Mouse (Mus musculus): Measurements from ENCODE around the gene Olfr507. TPM values are rescaled to one million over a fixed set of nuclear protein-coding genes. Genes with fewer than 3 reads are reported as not detected.

Olfr507 gene
- polyA plus RNA-seq (2012; rRNA removed) = not detected in 2 replicates

GRCm38 (mm10) chr7:108621514-108621913, at the start of gene Olfr507:
Olfr507 (plus strand) TSS chr7:108621814.

GRCm38 (mm10) chr7:108610487-108610886, 11.1 kb upstream of the Olfr507 start, which contains the start of gene Olfr506:
Olfr506 (plus strand) TSS chr7:108610787.

GRCm38 (mm10) chr7:108629694-108630093, 8.1 kb downstream of the Olfr507 start, which contains the start of gene Olfr508:
Olfr508 (plus strand) TSS chr7:108629994.

GRCm38 (mm10) chr7:108651806-108652205, 30.2 kb downstream of the Olfr507 start, which contains the start of gene Olfr509:
Olfr509 (minus strand) TSS chr7:108651906.

GRCm38 (mm10) chr7:108666118-108666517, 44.5 kb downstream of the Olfr507 start, which contains the start of gene Olfr510:
Olfr510 (plus strand) TSS chr7:108666418.

Other genes with a start within 250 kb of the Olfr507 start
- not detected in 2 replicates for gene Olfr495, start 228.6 kb upstream of the Olfr507 start, polyA plus RNA-seq (2012; rRNA removed)
- gene Olfr497, start 201.4 kb upstream of the Olfr507 start, polyA plus RNA-seq (2012; rRNA removed) = not detected in 2 replicates
- gene Olfr498, start 156.5 kb upstream of the Olfr507 start, polyA plus RNA-seq (2012; rRNA removed) = not detected in 2 replicates
- not detected in 2 replicates for gene Olfr502, start 96.7 kb upstream of the Olfr507 start, polyA plus RNA-seq (2012; rRNA removed)
- not detected in 2 replicates for gene Olfr503, start 77.3 kb upstream of the Olfr507 start, polyA plus RNA-seq (2012; rRNA removed)
- gene Olfr504, start 56.0 kb upstream of the Olfr507 start, polyA plus RNA-seq (2012; rRNA removed) = not detected in 2 replicates
- 0.01 TPM in 1 of 2 replicates, not detected in the other for gene Olfr506, start 11.0 kb upstream of the Olfr507 start, polyA plus RNA-seq (2012; rRNA removed)
- gene Olfr508, start 8.2 kb downstream of the Olfr507 start, polyA plus RNA-seq (2012; rRNA removed) = not detected in 2 replicates
- not detected in 2 replicates for gene Olfr509, start 30.1 kb downstream of the Olfr507 start, polyA plus RNA-seq (2012; rRNA removed)
- gene Olfr510, start 44.6 kb downstream of the Olfr507 start, polyA plus RNA-seq (2012; rRNA removed) = not detected in 2 replicates
- not detected in 2 replicates for gene Olfr512, start 91.5 kb downstream of the Olfr507 start, polyA plus RNA-seq (2012; rRNA removed)
- not detected in 2 replicates for gene Olfr513, start 129.2 kb downstream of the Olfr507 start, polyA plus RNA-seq (2012; rRNA removed)
- gene Olfr514, start 204.2 kb downstream of the Olfr507 start, polyA plus RNA-seq (2012; rRNA removed) = not detected in 2 replicates
- gene Olfr516, start 228.7 kb downstream of the Olfr507 start, polyA plus RNA-seq (2012; rRNA removed) = not detected in 2 replicates